20 mouse cellular contexts compared by ENCODE assay signal in the genomic region with DNA sequence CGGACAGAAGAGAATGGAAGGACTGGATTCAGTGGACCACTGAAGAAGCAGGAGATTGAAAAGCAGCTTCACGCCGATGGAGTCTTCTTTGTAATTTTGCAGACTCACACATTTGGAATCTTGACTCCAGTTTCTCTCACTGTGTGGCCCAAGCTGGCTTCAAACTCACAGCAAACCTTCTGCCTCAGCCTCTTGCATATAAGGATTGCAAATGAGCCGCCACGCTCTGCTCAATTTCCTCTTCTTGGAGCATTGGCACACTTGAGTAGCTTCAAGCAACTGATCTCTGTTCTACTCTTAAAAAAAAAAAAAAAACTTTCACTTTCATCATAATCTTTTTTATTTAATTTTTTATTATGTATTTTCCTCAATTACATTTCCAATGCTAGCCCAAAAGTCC. TPM values are rescaled to one million over a fixed set of nuclear protein-coding genes. Genes with fewer than 3 reads are reported as not detected.
"Had no signal": no experiment of that assay in that cellular context is flagged by ENCODE, and none has a peak within 500 bp of the region (broad histone marks: within the 10 kb centered on the region; RNA-seq: fewer than 3 reads in every experiment).

No protein-coding gene starts in this region.

- DNase-seq: kidney, adult 18-20 months; kidney, adult 9 months; kidney, postnatal 14 days; kidney, postnatal 4 days; left cerebral cortex, postnatal 4 days; liver, embryonic 13.5 days; lung, adult 2 months; lung, postnatal 14 days; thymus, adult 18-20 months; thymus, postnatal 36 days had no signal

- H3K27me3 ChIP-seq: limb, embryonic 12.5 days; limb, embryonic 15.5 days; megakaryocyte, embryonic 14.5 days; midbrain, embryonic 13.5 days; neural tube, embryonic 13.5 days had no signal

- H3K36me3 ChIP-seq: limb, embryonic 12.5 days; limb, embryonic 15.5 days; liver, embryonic 13.5 days; midbrain, embryonic 10.5 days; midbrain, embryonic 13.5 days; neural tube, embryonic 13.5 days had no signal

RNA-seq across cellular contexts. Expression of a gene that starts 45.0 kb away (rescaled TPM):
- total RNA-seq: layer of hippocampus, adult 18-20 months; layer of hippocampus, postnatal 14 days; left cerebral cortex, adult 8-10 months; monocyte, adult 5-6 weeks had no signal
